Mouse (Mus musculus) neural tube, embryonic 11.5 days (tissue): ENCODE results near the gene Zdhhc4. TPM values are rescaled to one million over a fixed set of nuclear protein-coding genes. Genes with fewer than 3 reads are reported as not detected.

Source experiments
- ATAC-seq: fragments of 200-750 bp; cut with Nextera tagmentation; 2 replicates; pipeline ENCODE4 v1.8.0; 2017; ENCODE audit warnings: moderate number of reproducible peaks, mild to moderate bottlenecking, moderate TSS enrichment, moderate library complexity; ENCODE audit not compliant: insufficient read depth, low FRiP score, low TSS enrichment
- DNase-seq: peaks from one replicate; pipeline ENCODE4 v3.0.0-alpha.2; 2015; ENCODE audit warnings: low spot score
- H3K27ac ChIP-seq: fragments of 300-500 bp; sonication (generic); 2 replicates; pipeline ENCODE4 v1.5.1; 2014; ENCODE audit warnings: low read depth, mild to moderate bottlenecking, low read length
- H3K27me3 ChIP-seq: fragments of 300-500 bp; sonication (generic); 2 replicates; pipeline ENCODE4 v1.6.1; 2014; ENCODE audit warnings: mild to moderate bottlenecking, low read length, mixed read lengths; ENCODE audit not compliant: control insufficient read depth, insufficient read depth
- H3K36me3 ChIP-seq: fragments of 300-500 bp; sonication (generic); 2 replicates; pipeline ENCODE4 v1.6.1; 2014; ENCODE audit warnings: mild to moderate bottlenecking, low read length, moderate library complexity, mixed read lengths; ENCODE audit not compliant: control insufficient read depth, insufficient read depth
- H3K4me1 ChIP-seq: fragments of 300-500 bp; sonication (generic); 2 replicates; pipeline ENCODE4 v1.6.1; 2014; ENCODE audit warnings: low read length, mixed read lengths; ENCODE audit not compliant: control insufficient read depth, insufficient read depth
- H3K4me2 ChIP-seq: fragments of 300-500 bp; sonication (generic); 2 replicates; pipeline ENCODE4 v1.6.1; 2014; ENCODE audit warnings: low read depth, mild to moderate bottlenecking, moderate library complexity
- H3K4me3 ChIP-seq: fragments of 300-500 bp; sonication (generic); 2 replicates; pipeline ENCODE4 v1.5.1; 2014; ENCODE audit warnings: low read depth, low read length
- H3K9ac ChIP-seq: fragments of 300-500 bp; sonication (generic); 2 replicates; pipeline ENCODE4 v1.6.1; 2014; ENCODE audit warnings: mild to moderate bottlenecking, low read length
- H3K9me3 ChIP-seq: fragments of 300-500 bp; sonication (generic); 2 replicates; pipeline ENCODE4 v1.6.1; 2016; ENCODE audit warnings: low read length; ENCODE audit not compliant: control insufficient read depth
- WGBS: fragments of 180-500 bp; shearing (Covaris S2); extraction: QIAGEN DNeasy Blood & Tissue Kit; methylation state at CpG from one replicate; pipeline ENCODE4 v1.1.7; 2014; 5-methylcytosine and 5-hydroxymethylcytosine counted together
- polyA plus RNA-seq: library from polyadenylated mRNA; unstranded; fragments of >200 nt; fragmentation: Nextera tagmentation; extraction: Ambion mirVana; gene quantifications from 2 replicates; pipeline ENCODE4 v1.2.1, GENCODE M21; 2014

The Zdhhc4 gene
- polyA plus RNA-seq, 1 experiment from 2014 or later: 73.3 TPM

GRCm38 (mm10) chr5:143279247-143279646 is 49.8 kb downstream of the Zdhhc4 start:
- DNase-seq (no peak), ATAC-seq (no peak)
- no peak overlapping the region for H3K4me3 ChIP-seq
- WGBS: 53% methylated on average over 10 of the region's 10 CpGs
- no peak overlapping the region for H3K9ac ChIP-seq
- H3K4me2 ChIP-seq: no peak overlapping the region
- no peak overlapping the region for H3K27ac ChIP-seq
- H3K36me3 ChIP-seq: no peaks in the 10 kb centered on the region
- H3K27me3 ChIP-seq: 0 out of 2 replicates have a peak, but pooled peaks cover 2% of the 10 kb centered on the region
- no peaks in the 10 kb centered on the region for H3K9me3 ChIP-seq
- H3K4me1 ChIP-seq: no peaks in the 10 kb centered on the region

GRCm38 (mm10) chr5:143275761-143276160 is 53.3 kb downstream of the Zdhhc4 start:
- no peak for ATAC-seq
- H3K9me3 ChIP-seq: no peaks in the 10 kb centered on the region
- DNase-seq: no peak
- H3K4me2 ChIP-seq: no peak overlapping the region
- H3K27me3 ChIP-seq: 0 out of 2 replicates have a peak, but pooled peaks cover 2% of the 10 kb centered on the region
- H3K4me3 ChIP-seq: no peak overlapping the region
- no peak overlapping the region for H3K9ac ChIP-seq
- H3K36me3 ChIP-seq: no peaks in the 10 kb centered on the region
- 53% methylated on average over 5 of the region's 5 CpGs for WGBS
- H3K27ac ChIP-seq: no peak overlapping the region
- H3K4me1 ChIP-seq: peaks cover under 1% of the 10 kb centered on the region; the same call in 1 of the 2 replicates

- Histone ChIP-seq H3K36me3 (no peaks in the 10 kb centered on the region), H3K4me3 (no peak overlapping the region), H3K4me1 (peaks cover 14% of the 10 kb centered on the region), H3K27me3 (no peaks in the 10 kb centered on the region), H3K9me3 (no peaks in the 10 kb centered on the region), H3K4me2 (no peak overlapping the region), H3K27ac (no peak overlapping the region), H3K9ac (no peak overlapping the region)
- 87% methylated on average over 16 of the region's 16 CpGs for WGBS
- DNase-seq: no peak
- no peak for ATAC-seq
Measured at GRCm38 (mm10) chr5:143272540-143273330, 56.3 kb downstream of the Zdhhc4 start.

- no peak overlapping the region for H3K4me3 ChIP-seq
- H3K4me2 ChIP-seq: no peak overlapping the region
- 81% methylated on average over 3 of the region's 3 CpGs for WGBS
- no peak overlapping the region for H3K9ac ChIP-seq
- ATAC-seq (no peak), DNase-seq (no peak)
- no peaks in the 10 kb centered on the region for H3K27me3 ChIP-seq
- H3K36me3 ChIP-seq: no peaks in the 10 kb centered on the region
- H3K4me1 ChIP-seq: peaks cover 14% of the 10 kb centered on the region
- no peaks in the 10 kb centered on the region for H3K9me3 ChIP-seq
- H3K27ac ChIP-seq: no peak overlapping the region
Measured at GRCm38 (mm10) chr5:143272108-143272507, 56.9 kb downstream of the Zdhhc4 start.

- no peaks in the 10 kb centered on the region for H3K9me3 ChIP-seq
- H3K4me2 ChIP-seq: no peak overlapping the region
- no peaks in the 10 kb centered on the region for H3K36me3 ChIP-seq
- no peaks in the 10 kb centered on the region for H3K27me3 ChIP-seq
- 89% methylated on average over 6 of the region's 6 CpGs for WGBS
- peaks cover 14% of the 10 kb centered on the region for H3K4me1 ChIP-seq
- no peak overlapping the region for H3K9ac ChIP-seq
- no peak overlapping the region for H3K4me3 ChIP-seq
- no peak overlapping the region for H3K27ac ChIP-seq
- DNase-seq (no peak), ATAC-seq (no peak)
Measured at GRCm38 (mm10) chr5:143271642-143272041, 57.4 kb downstream of the Zdhhc4 start.

GRCm38 (mm10) chr5:143270151-143270519 is 58.9 kb downstream of the Zdhhc4 start:
- H3K27ac ChIP-seq: no peak overlapping the region
- H3K36me3 ChIP-seq: no peaks in the 10 kb centered on the region
- ATAC-seq (peak; percentile 39; the same call in 1 of the 2 replicates), DNase-seq (no peak)
- peak overlapping the region; percentile 97 for H3K4me3 ChIP-seq
- 5% methylated on average over 12 of the region's 12 CpGs for WGBS
- H3K4me1 ChIP-seq: peaks cover 17% of the 10 kb centered on the region
- H3K27me3 ChIP-seq: no peaks in the 10 kb centered on the region
- no peaks in the 10 kb centered on the region for H3K9me3 ChIP-seq
- H3K9ac ChIP-seq: peak overlapping the region; percentile 91
- H3K4me2 ChIP-seq: peak overlapping the region; percentile 92

GRCm38 (mm10) chr5:143269363-143270150 is 59.5 kb downstream of the Zdhhc4 start, which contains the start of gene Zfp316:
TSS of gene Zfp316 (minus strand) at chr5:143270022.
- peak; percentile 75 for ATAC-seq
- peak; percentile 86 for DNase-seq
- peak within 1 kb of the TSS; percentile 92 for H3K4me2 ChIP-seq
- no peaks in the 10 kb centered on the region for H3K9me3 ChIP-seq
- no peaks in the 10 kb centered on the region for H3K27me3 ChIP-seq
- WGBS: under 1% methylated on average over 69 of the region's 79 CpGs
- H3K27ac ChIP-seq: peak within 1 kb of the TSS; percentile 53
- H3K4me1 ChIP-seq: peaks cover 17% of the 10 kb centered on the region
- H3K4me3 ChIP-seq: peak within 1 kb of the TSS; percentile 97
- no peaks in the 10 kb centered on the region for H3K36me3 ChIP-seq
- H3K9ac ChIP-seq: peak within 1 kb of the TSS; percentile 91

- H3K27ac ChIP-seq: no peak overlapping the region
- peak overlapping the region; percentile 92 for H3K4me2 ChIP-seq
- peaks cover 17% of the 10 kb centered on the region for H3K4me1 ChIP-seq
- WGBS: 31% methylated on average over 8 of the region's 8 CpGs
- peaks cover 2% of the 10 kb centered on the region; the same call in 1 of the 2 replicates for H3K36me3 ChIP-seq
- H3K9me3 ChIP-seq: no peaks in the 10 kb centered on the region
- H3K27me3 ChIP-seq: no peaks in the 10 kb centered on the region
- peak overlapping the region; percentile 91 for H3K9ac ChIP-seq
- ATAC-seq: 0 out of 2 replicates have a peak, but pooled peaks have one; percentile 9
- no peak for DNase-seq
- peak overlapping the region; percentile 97 for H3K4me3 ChIP-seq
Measured at GRCm38 (mm10) chr5:143268985-143269362, 60.1 kb downstream of the Zdhhc4 start.
